Mouse (Mus musculus) stomach, embryonic 16.5 days (tissue): ENCODE measurements around the gene Cog4. TPM values are rescaled to one million over a fixed set of nuclear protein-coding genes. Genes with fewer than 3 reads are reported as not detected.
A peak's percentile ranks its signal among the peaks of the same experiment; 100 is the strongest.

Experiments used
- ATAC-seq: fragments of 200-750 bp; cut with Nextera tagmentation; 2 replicates; pipeline ENCODE4 v1.8.0; 2017; ENCODE audit warnings: moderate number of reproducible peaks, moderate TSS enrichment; ENCODE audit not compliant: insufficient read depth, low FRiP score
- H3K27ac ChIP-seq: fragments of 300-500 bp; sonication (generic); 2 replicates; pipeline ENCODE4 v1.5.1; 2014; ENCODE audit warnings: low read length
- H3K27me3 ChIP-seq: fragments of 300-500 bp; sonication (generic); 2 replicates; pipeline ENCODE4 v1.6.1; 2014; ENCODE audit warnings: low read length, control low read depth, mixed read lengths; ENCODE audit not compliant: control insufficient read depth, insufficient read depth
- H3K36me3 ChIP-seq: fragments of 300-500 bp; sonication (generic); 2 replicates; pipeline ENCODE4 v1.6.1; 2014; ENCODE audit warnings: low read length; ENCODE audit not compliant: control insufficient read depth, insufficient read depth
- H3K4me1 ChIP-seq: fragments of 300-500 bp; sonication (generic); 2 replicates; pipeline ENCODE4 v1.6.1; 2014; ENCODE audit warnings: low read length, control low read depth, mixed read lengths; ENCODE audit not compliant: control insufficient read depth, insufficient read depth
- H3K4me2 ChIP-seq: fragments of 300-500 bp; sonication (generic); 2 replicates; pipeline ENCODE4 v1.6.1; 2014; ENCODE audit warnings: low read depth, low read length, mixed read lengths
- H3K4me3 ChIP-seq: fragments of 300-500 bp; sonication (generic); replicated peaks from 2 replicates; pipeline ENCODE4 v1.5.1; 2014; ENCODE audit warnings: mild to moderate bottlenecking, low read length
- H3K9ac ChIP-seq: fragments of 300-500 bp; sonication (generic); 2 replicates; pipeline ENCODE4 v1.6.1; 2014; ENCODE audit warnings: low read length
- H3K9me3 ChIP-seq: fragments of 300-500 bp; sonication (generic); replicated peaks from 2 replicates; pipeline ENCODE4 v1.6.1; 2016; ENCODE audit warnings: low read length, control low read depth; ENCODE audit not compliant: control insufficient read depth
- WGBS: fragments of 180-500 bp; shearing (Covaris S2); extraction: QIAGEN DNeasy Blood & Tissue Kit; methylation state at CpG from one replicate; pipeline ENCODE4 v1.1.7; 2014; 5-methylcytosine and 5-hydroxymethylcytosine counted together
- polyA plus RNA-seq: library from polyadenylated mRNA; unstranded; fragments of >200 nt; fragmentation: Nextera tagmentation; extraction: Ambion mirVana; gene quantifications from 2 replicates; pipeline ENCODE4 v1.2.1, GENCODE M21; 2015

Cog4 gene
- polyA plus RNA-seq, 1 experiment from 2014 or later = 71.5 TPM

GRCm38 (mm10) chr8:110820257-110820656, 26.1 kb upstream of the Cog4 start:
- Histone ChIP-seq H3K9ac (no peak overlapping the region), H3K27me3 (no peaks in the 10 kb centered on the region), H3K4me3 (no peak overlapping the region), H3K27ac (no peak overlapping the region), H3K9me3 (no peaks in the 10 kb centered on the region), H3K36me3 (peaks cover 50% of the 10 kb centered on the region), H3K4me1 (no peaks in the 10 kb centered on the region), H3K4me2 (no peak overlapping the region)
- WGBS = 87% methylated on average over 2 of the region's 2 CpGs
- no peak for ATAC-seq

- Histone ChIP-seq H3K4me1 (no peaks in the 10 kb centered on the region), H3K9ac (no peak overlapping the region), H3K36me3 (peaks cover 51% of the 10 kb centered on the region), H3K27ac (no peak overlapping the region), H3K27me3 (no peaks in the 10 kb centered on the region), H3K4me3 (no peak overlapping the region), H3K9me3 (no peaks in the 10 kb centered on the region), H3K4me2 (no peak overlapping the region)
- 90% methylated on average over 3 of the region's 3 CpGs for WGBS
- no peak for ATAC-seq
Measured at GRCm38 (mm10) chr8:110821960-110822359, 24.4 kb upstream of the Cog4 start.

DNA sequence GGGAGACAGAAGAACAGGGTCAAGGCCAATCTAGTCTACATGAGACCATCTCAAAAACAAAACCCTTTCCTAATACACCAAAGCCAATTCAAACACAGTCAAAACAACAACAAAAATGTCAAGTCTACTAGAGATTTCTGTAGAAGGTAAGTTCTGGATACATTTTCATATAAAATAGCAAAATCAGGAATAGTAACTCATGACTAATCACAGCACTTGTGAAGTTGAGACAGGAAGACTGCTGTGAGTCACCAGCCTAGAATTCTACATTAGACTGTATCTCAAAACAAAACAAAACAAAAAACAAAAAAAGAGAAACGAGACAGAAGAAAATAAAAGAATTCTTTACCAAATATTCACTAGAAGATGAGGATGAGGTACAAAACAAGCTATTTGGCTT, 21.5 kb upstream of the Cog4 start:
- H3K27me3 ChIP-seq = no peaks in the 10 kb centered on the region
- WGBS = 88% methylated on average over 1 of the region's 1 CpGs
- H3K4me2 ChIP-seq = no peak overlapping the region
- H3K36me3 ChIP-seq = peaks cover 55% of the 10 kb centered on the region
- no peak overlapping the region for H3K4me3 ChIP-seq
- H3K27ac ChIP-seq = no peak overlapping the region
- ATAC-seq = no peak
- no peaks in the 10 kb centered on the region for H3K9me3 ChIP-seq
- no peaks in the 10 kb centered on the region for H3K4me1 ChIP-seq
- no peak overlapping the region for H3K9ac ChIP-seq

- no peak overlapping the region for H3K4me3 ChIP-seq
- no peak overlapping the region for H3K27ac ChIP-seq
- 78% methylated on average over 3 of the region's 3 CpGs for whole genome bisulfite sequencing
- H3K4me1 ChIP-seq = no peaks in the 10 kb centered on the region
- ATAC-seq = no peak
- H3K36me3 ChIP-seq = peaks cover 41% of the 10 kb centered on the region
- no peaks in the 10 kb centered on the region for H3K27me3 ChIP-seq
- H3K9me3 ChIP-seq = no peaks in the 10 kb centered on the region
- H3K9ac ChIP-seq = no peak overlapping the region
- H3K4me2 ChIP-seq = no peak overlapping the region
Measured at GRCm38 (mm10) chr8:110828511-110828910, 17.9 kb upstream of the Cog4 start.

GRCm38 (mm10) chr8:110831956-110832355, 14.4 kb upstream of the Cog4 start:
- Histone ChIP-seq H3K27ac (no peak overlapping the region), H3K4me1 (no peaks in the 10 kb centered on the region), H3K4me3 (no peak overlapping the region), H3K4me2 (no peak overlapping the region), H3K27me3 (no peaks in the 10 kb centered on the region), H3K9ac (no peak overlapping the region), H3K36me3 (peaks cover 34% of the 10 kb centered on the region), H3K9me3 (no peaks in the 10 kb centered on the region)
- WGBS = 81% methylated on average over 3 of the region's 3 CpGs
- no peak for ATAC-seq

DNA sequence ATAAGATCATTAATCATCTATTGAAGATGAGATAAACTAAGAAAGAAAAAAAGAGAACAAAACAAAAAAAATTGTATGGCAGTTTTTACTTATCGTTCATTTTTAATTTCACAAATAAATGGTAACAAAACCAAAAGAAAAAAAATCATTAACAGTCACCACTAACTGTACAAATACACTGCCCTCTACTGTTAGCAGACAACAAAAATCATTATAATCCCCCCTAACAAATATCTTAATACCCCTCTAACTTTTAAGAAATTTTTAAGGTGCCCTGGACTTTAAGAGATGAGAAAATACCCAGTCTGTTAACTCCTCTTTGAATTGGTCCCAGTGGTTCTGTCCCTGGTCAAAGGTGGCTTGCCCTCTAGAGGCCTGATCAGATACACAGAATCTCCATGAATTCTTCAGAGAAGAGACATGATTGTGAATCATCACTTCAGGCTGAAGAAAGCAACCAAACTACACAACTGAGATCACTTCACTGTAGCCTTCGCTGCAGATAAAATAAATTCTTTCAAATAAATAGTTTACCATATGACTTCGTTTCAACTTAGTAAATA, 4.3 kb upstream of the Cog4 start:
- no peak for ATAC-seq
- H3K4me1 ChIP-seq = peaks cover 14% of the 10 kb centered on the region
- no peak overlapping the region for H3K9ac ChIP-seq
- H3K27ac ChIP-seq = no peak overlapping the region
- no peak overlapping the region for H3K4me3 ChIP-seq
- no peaks in the 10 kb centered on the region for H3K9me3 ChIP-seq
- WGBS = 89% methylated on average over 3 of the region's 3 CpGs
- H3K27me3 ChIP-seq = no peaks in the 10 kb centered on the region
- H3K4me2 ChIP-seq = no peak overlapping the region
- H3K36me3 ChIP-seq = peaks cover 32% of the 10 kb centered on the region

DNA sequence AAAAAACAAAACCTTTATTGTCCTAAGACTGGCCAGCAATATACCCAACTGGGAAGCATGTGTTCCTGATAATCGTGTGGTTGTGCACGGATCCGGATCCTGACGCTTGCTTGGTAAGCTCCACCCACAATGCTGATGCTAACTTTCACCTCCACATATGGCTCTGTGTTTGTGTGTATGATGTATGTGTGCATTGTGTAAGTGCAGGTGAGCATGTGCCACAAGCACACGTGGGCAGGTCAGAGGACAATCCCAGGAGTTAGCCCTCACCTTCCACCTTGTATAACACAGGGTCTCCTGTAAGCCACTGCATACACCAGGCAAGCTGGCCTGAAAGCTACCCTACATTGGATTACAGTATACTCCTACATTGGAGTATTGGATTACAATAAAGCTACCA, 3.2 kb upstream of the Cog4 start:
- 73% methylated on average over 5 of the region's 5 CpGs for WGBS
- H3K27me3 ChIP-seq = no peaks in the 10 kb centered on the region
- H3K4me3 ChIP-seq = no peak overlapping the region
- no peaks in the 10 kb centered on the region for H3K9me3 ChIP-seq
- ATAC-seq = no peak
- no peak overlapping the region for H3K4me2 ChIP-seq
- no peak overlapping the region for H3K27ac ChIP-seq
- peaks cover 30% of the 10 kb centered on the region for H3K36me3 ChIP-seq
- no peak overlapping the region for H3K9ac ChIP-seq
- H3K4me1 ChIP-seq = peaks cover 22% of the 10 kb centered on the region

- no peak overlapping the region for H3K27ac ChIP-seq
- no peaks in the 10 kb centered on the region for H3K27me3 ChIP-seq
- peaks cover 19% of the 10 kb centered on the region for H3K36me3 ChIP-seq
- peak overlapping the region; percentile 88 for H3K4me3 ChIP-seq
- no peak overlapping the region for H3K9ac ChIP-seq
- peaks cover 22% of the 10 kb centered on the region for H3K4me1 ChIP-seq
- H3K9me3 ChIP-seq = no peaks in the 10 kb centered on the region
- 66% methylated on average over 3 of the region's 3 CpGs for WGBS
- H3K4me2 ChIP-seq = peak overlapping the region; percentile 89
- ATAC-seq = no peak
Measured at GRCm38 (mm10) chr8:110844941-110845340, 1.5 kb upstream of the Cog4 start.

- H3K27me3 ChIP-seq = no peaks in the 10 kb centered on the region
- WGBS = 4% methylated on average over 17 of the region's 17 CpGs
- no peak for ATAC-seq
- H3K9me3 ChIP-seq = no peaks in the 10 kb centered on the region
- H3K36me3 ChIP-seq = peaks cover 14% of the 10 kb centered on the region; the same call in 1 of the 2 replicates
- peak overlapping the region; percentile 89 for H3K4me2 ChIP-seq
- peak overlapping the region; percentile 95 for H3K9ac ChIP-seq
- peak overlapping the region; percentile 88 for H3K4me3 ChIP-seq
- H3K27ac ChIP-seq = peak overlapping the region; percentile 83
- peaks cover 22% of the 10 kb centered on the region for H3K4me1 ChIP-seq
Measured at GRCm38 (mm10) chr8:110845821-110846404, 487 bp upstream of the Cog4 start.
